In genomic region chr5:123245518-123245917, GRCm38 (mm10) we compare ENCODE assay signal across 8 mouse cellular contexts. TPM values are rescaled to one million over a fixed set of nuclear protein-coding genes. Genes with fewer than 3 reads are reported as not detected.
DNase-seq lines count a peak whose midpoint lies in the region; ATAC-seq and TF ChIP-seq lines count a peak whose summit lies in the region.

No protein-coding gene starts in this region.

- H3K9ac ChIP-seq in midbrain, embryonic 16.5 days (ENCODE audit: low read depth, low read length) = no peak overlapping the region
- H3K9ac ChIP-seq in forebrain, postnatal 0 days = no peak overlapping the region
- H3K9ac ChIP-seq in midbrain, postnatal 0 days (replicated peaks; ENCODE audit: low read length, poor library complexity, severe bottlenecking) = no peak overlapping the region

- no peak overlapping the region for H3K4me3 ChIP-seq in midbrain, embryonic 10.5 days
- H3K4me3 ChIP-seq in midbrain, embryonic 16.5 days (ENCODE audit: low read depth, low read length) = no peak overlapping the region
- H3K4me3 ChIP-seq in forebrain, postnatal 0 days (ENCODE audit: low read depth, low read length) = no peak overlapping the region
- no peak overlapping the region for H3K4me3 ChIP-seq in midbrain, postnatal 0 days (ENCODE audit: low read depth, low read length)

- H3K27me3 ChIP-seq in midbrain, embryonic 10.5 days (ENCODE audit: low read depth, poor library complexity, severe bottlenecking) = no peaks in the 10 kb centered on the region
- H3K27me3 ChIP-seq in midbrain, embryonic 16.5 days (ENCODE audit: control insufficient read depth, insufficient read depth, low read depth, low read length) = no peaks in the 10 kb centered on the region
- H3K27me3 ChIP-seq in forebrain, postnatal 0 days (ENCODE audit: insufficient read depth, low read length) = no peaks in the 10 kb centered on the region
- no peaks in the 10 kb centered on the region for H3K27me3 ChIP-seq in midbrain, postnatal 0 days (ENCODE audit: insufficient read depth, low read length)

- H3K4me1 ChIP-seq in midbrain, embryonic 10.5 days = no peaks in the 10 kb centered on the region
- no peaks in the 10 kb centered on the region for H3K4me1 ChIP-seq in midbrain, embryonic 16.5 days (ENCODE audit: control insufficient read depth, insufficient read depth, low read length)
- H3K4me1 ChIP-seq in forebrain, postnatal 0 days (ENCODE audit: insufficient read depth) = no peaks in the 10 kb centered on the region
- H3K4me1 ChIP-seq in midbrain, postnatal 0 days (ENCODE audit: insufficient read depth, low read length) = no peaks in the 10 kb centered on the region

- peak; percentile 65 for DNase-seq in midbrain, embryonic 10.5 days (ENCODE audit: low spot score)
- DNase-seq in MN1 (ENCODE audit: low spot score) = peak; percentile 50
- peak; percentile 67 to 72 for DNase-seq in cerebellum, adult 18-20 months
- peak; percentile 69 for DNase-seq in forebrain, postnatal 0 days
- DNase-seq in kidney, postnatal 4 days = peak; percentile 74 to 81
- peak; percentile 73 for DNase-seq in midbrain, postnatal 0 days (ENCODE audit: low spot score)
- DNase-seq in c-Kit-positive CD71-positive TER-119-positive erythroid progenitor cells, embryonic 14.5 days (ENCODE audit: low spot score) = no peak

- no peak overlapping the region for H3K27ac ChIP-seq in midbrain, embryonic 10.5 days (replicated peaks)
- no peak overlapping the region for H3K27ac ChIP-seq in midbrain, embryonic 16.5 days (ENCODE audit: low read length)
- no peak overlapping the region for H3K27ac ChIP-seq in forebrain, postnatal 0 days (ENCODE audit: low read depth, low read length)
- H3K27ac ChIP-seq in midbrain, postnatal 0 days (ENCODE audit: low read depth, low read length) = no peak overlapping the region

- no peak overlapping the region for H3K4me2 ChIP-seq in midbrain, embryonic 16.5 days (ENCODE audit: low read length)
- no peak overlapping the region for H3K4me2 ChIP-seq in forebrain, postnatal 0 days (ENCODE audit: low read depth)
- H3K4me2 ChIP-seq in midbrain, postnatal 0 days (ENCODE audit: low read depth, low read length, poor library complexity, severe bottlenecking) = no peak overlapping the region

- peaks cover 53% of the 10 kb centered on the region for H3K36me3 ChIP-seq in midbrain, embryonic 10.5 days
- peaks cover 15% of the 10 kb centered on the region for H3K36me3 ChIP-seq in midbrain, embryonic 16.5 days (ENCODE audit: control insufficient read depth, insufficient read depth, low read length)
- H3K36me3 ChIP-seq in forebrain, postnatal 0 days (ENCODE audit: insufficient read depth) = peaks cover 37% of the 10 kb centered on the region
- peaks cover 32% of the 10 kb centered on the region for H3K36me3 ChIP-seq in midbrain, postnatal 0 days (ENCODE audit: insufficient read depth, low read length)

- WGBS in midbrain, embryonic 10.5 days = 25% methylated on average over 4 of the region's 4 CpGs
- 20% methylated on average over 4 of the region's 4 CpGs for WGBS in midbrain, embryonic 16.5 days
- WGBS in forebrain, postnatal 0 days = 19% methylated on average over 4 of the region's 4 CpGs
- 18% methylated on average over 4 of the region's 4 CpGs for WGBS in midbrain, postnatal 0 days

- no peak for ATAC-seq in midbrain, embryonic 16.5 days
- ATAC-seq in forebrain, postnatal 0 days = peak; percentile 48
- no peak for ATAC-seq in midbrain, postnatal 0 days (ENCODE audit: low FRiP score)

- no peaks in the 10 kb centered on the region for H3K9me3 ChIP-seq in midbrain, embryonic 10.5 days (replicated peaks)
- no peaks in the 10 kb centered on the region for H3K9me3 ChIP-seq in midbrain, embryonic 16.5 days (replicated peaks; ENCODE audit: control insufficient read depth, low read length, poor library complexity, severe bottlenecking)
- H3K9me3 ChIP-seq in forebrain, postnatal 0 days (ENCODE audit: low read length) = no peaks in the 10 kb centered on the region
- no peaks in the 10 kb centered on the region for H3K9me3 ChIP-seq in midbrain, postnatal 0 days (ENCODE audit: low read length)

- TF ChIP-seq CTCF in forebrain, postnatal 0 days (IDR thresholded peaks at IDR 0.05; ENCODE audit: low read depth) = peak; percentile 81
- TF ChIP-seq CTCF in midbrain, postnatal 0 days (IDR thresholded peaks at IDR 0.05) = peak; percentile 79

RNA-seq across cellular contexts. Expression of gene Wdr66, which starts 6.4 kb away (rescaled TPM):
- polyA plus RNA-seq in midbrain, embryonic 10.5 days (2016; fragmentation: Nextera tagmentation; extraction: Ambion mirVana) = 7.6 and 10.7 TPM in 2 replicates
- 0.94 and 1.7 TPM in 2 replicates for polyA plus RNA-seq in midbrain, embryonic 16.5 days (2015; fragmentation: Nextera tagmentation; extraction: Ambion mirVana)
- 1.8 and 4.4 TPM in 2 replicates for total RNA-seq in forebrain, postnatal 0 days (2014; rRNA removed)
- 1.1 and 2.0 TPM in 2 replicates for polyA plus RNA-seq in forebrain, postnatal 0 days (2015; fragmentation: Nextera tagmentation; extraction: Ambion mirVana)
- 2.2 and 3.3 TPM in 2 replicates for total RNA-seq in midbrain, postnatal 0 days (2014; rRNA removed)
- 1.4 and 2.0 TPM in 2 replicates for polyA plus RNA-seq in midbrain, postnatal 0 days (2015; fragmentation: Nextera tagmentation; extraction: Ambion mirVana)
